Mouse (Mus musculus): Measurements from ENCODE around the gene Ugt1a1. TPM values are rescaled to one million over a fixed set of nuclear protein-coding genes. Genes with fewer than 3 reads are reported as not detected.
A peak's percentile ranks its signal among the peaks of the same experiment; 100 is the strongest.

Ugt1a1 gene
- polyA plus RNA-seq, 1 experiment from 2014 or later, result not detected

- Histone ChIP-seq H3K27ac (ENCODE audit: low read length) (no peak overlapping the region), H3K4me3 (ENCODE audit: low read depth, low read length) (no peak overlapping the region), H3K4me2 (ENCODE audit: low read length) (no peak overlapping the region), H3K9me3 (replicated peaks; ENCODE audit: control insufficient read depth, low read length, poor library complexity, severe bottlenecking) (peaks cover 99% of the 10 kb centered on the region), H3K27me3 (ENCODE audit: control insufficient read depth, insufficient read depth, low read depth, low read length) (no peaks in the 10 kb centered on the region), H3K4me1 (ENCODE audit: control insufficient read depth, insufficient read depth, low read length) (no peaks in the 10 kb centered on the region), H3K36me3 (ENCODE audit: control insufficient read depth, insufficient read depth, low read length) (no peaks in the 10 kb centered on the region), H3K9ac (ENCODE audit: low read depth, low read length) (no peak overlapping the region)
- no peak for ATAC-seq
- 76% methylated on average over 6 of the region's 6 CpGs for WGBS
Measured at GRCm38 (mm10) chr1:88230981-88231802, 19.4 kb downstream of the Ugt1a1 start.

GRCm38 (mm10) chr1:88231803-88232499 lies 20.2 kb downstream of the Ugt1a1 start:
- H3K9me3 ChIP-seq (replicated peaks; ENCODE audit: control insufficient read depth, low read length, poor library complexity, severe bottlenecking), result peaks cover 97% of the 10 kb centered on the region
- WGBS, result 69% methylated on average over 7 of the region's 7 CpGs
- no peak overlapping the region for H3K4me3 ChIP-seq (ENCODE audit: low read depth, low read length)
- ATAC-seq, result no peak
- H3K4me2 ChIP-seq (ENCODE audit: low read length), result no peak overlapping the region
- H3K27me3 ChIP-seq (ENCODE audit: control insufficient read depth, insufficient read depth, low read depth, low read length), result no peaks in the 10 kb centered on the region
- H3K4me1 ChIP-seq (ENCODE audit: control insufficient read depth, insufficient read depth, low read length), result no peaks in the 10 kb centered on the region
- H3K9ac ChIP-seq (ENCODE audit: low read depth, low read length), result no peak overlapping the region
- H3K27ac ChIP-seq (ENCODE audit: low read length), result no peak overlapping the region
- H3K36me3 ChIP-seq (ENCODE audit: control insufficient read depth, insufficient read depth, low read length), result no peaks in the 10 kb centered on the region

- 55% methylated on average over 3 of the region's 3 CpGs for WGBS
- Histone ChIP-seq H3K9me3 (replicated peaks; ENCODE audit: control insufficient read depth, low read length, poor library complexity, severe bottlenecking) (peaks cover 97% of the 10 kb centered on the region), H3K27ac (ENCODE audit: low read length) (no peak overlapping the region), H3K4me1 (ENCODE audit: control insufficient read depth, insufficient read depth, low read length) (no peaks in the 10 kb centered on the region), H3K27me3 (ENCODE audit: control insufficient read depth, insufficient read depth, low read depth, low read length) (no peaks in the 10 kb centered on the region), H3K36me3 (ENCODE audit: control insufficient read depth, insufficient read depth, low read length) (no peaks in the 10 kb centered on the region), H3K4me2 (ENCODE audit: low read length) (no peak overlapping the region), H3K9ac (ENCODE audit: low read depth, low read length) (no peak overlapping the region), H3K4me3 (ENCODE audit: low read depth, low read length) (no peak overlapping the region)
- ATAC-seq, result no peak
Measured at GRCm38 (mm10) chr1:88232664-88233380, 21.1 kb downstream of the Ugt1a1 start.

GRCm38 (mm10) chr1:88233421-88234247 lies 21.9 kb downstream of the Ugt1a1 start:
- Histone ChIP-seq H3K27me3 (ENCODE audit: control insufficient read depth, insufficient read depth, low read depth, low read length) (no peaks in the 10 kb centered on the region), H3K4me2 (ENCODE audit: low read length) (no peak overlapping the region), H3K9me3 (replicated peaks; ENCODE audit: control insufficient read depth, low read length, poor library complexity, severe bottlenecking) (peaks cover 97% of the 10 kb centered on the region), H3K4me3 (ENCODE audit: low read depth, low read length) (no peak overlapping the region), H3K27ac (ENCODE audit: low read length) (no peak overlapping the region), H3K4me1 (ENCODE audit: control insufficient read depth, insufficient read depth, low read length) (no peaks in the 10 kb centered on the region), H3K9ac (ENCODE audit: low read depth, low read length) (no peak overlapping the region), H3K36me3 (ENCODE audit: control insufficient read depth, insufficient read depth, low read length) (no peaks in the 10 kb centered on the region)
- 67% methylated on average over 14 of the region's 14 CpGs for WGBS
- ATAC-seq, result no peak

DNA sequence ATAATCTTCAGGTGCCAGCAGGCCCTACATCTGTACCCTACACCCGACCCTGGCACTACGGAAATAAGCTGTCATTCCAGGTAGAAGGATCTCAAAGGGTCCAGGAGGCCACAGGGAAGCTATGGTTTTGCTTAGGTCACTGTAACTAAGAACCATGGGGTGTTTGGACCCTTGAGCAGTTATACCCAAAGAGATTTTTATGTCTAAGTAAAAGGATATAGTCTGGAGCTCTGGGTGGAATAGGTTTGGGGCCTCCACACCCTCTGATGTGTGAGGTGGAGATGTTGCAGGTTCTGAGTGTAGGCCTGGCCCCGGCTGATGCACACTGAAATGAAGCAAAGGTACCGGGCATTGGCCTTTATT lies 22.5 kb downstream of the Ugt1a1 start:
- 64% methylated on average over 4 of the region's 4 CpGs for WGBS
- no peak overlapping the region for H3K4me2 ChIP-seq (ENCODE audit: low read length)
- no peaks in the 10 kb centered on the region for H3K36me3 ChIP-seq (ENCODE audit: control insufficient read depth, insufficient read depth, low read length)
- H3K9ac ChIP-seq (ENCODE audit: low read depth, low read length), result no peak overlapping the region
- H3K27ac ChIP-seq (ENCODE audit: low read length), result no peak overlapping the region
- no peak for ATAC-seq
- H3K27me3 ChIP-seq (ENCODE audit: control insufficient read depth, insufficient read depth, low read depth, low read length), result no peaks in the 10 kb centered on the region
- H3K9me3 ChIP-seq (replicated peaks; ENCODE audit: control insufficient read depth, low read length, poor library complexity, severe bottlenecking), result peaks cover 97% of the 10 kb centered on the region
- H3K4me3 ChIP-seq (ENCODE audit: low read depth, low read length), result no peak overlapping the region
- no peaks in the 10 kb centered on the region for H3K4me1 ChIP-seq (ENCODE audit: control insufficient read depth, insufficient read depth, low read length)

GRCm38 (mm10) chr1:88234646-88235045 lies 22.9 kb downstream of the Ugt1a1 start:
- no peak overlapping the region for H3K4me2 ChIP-seq (ENCODE audit: low read length)
- no peak overlapping the region for H3K4me3 ChIP-seq (ENCODE audit: low read depth, low read length)
- no peaks in the 10 kb centered on the region for H3K4me1 ChIP-seq (ENCODE audit: control insufficient read depth, insufficient read depth, low read length)
- no peak overlapping the region for H3K27ac ChIP-seq (ENCODE audit: low read length)
- no peaks in the 10 kb centered on the region for H3K36me3 ChIP-seq (ENCODE audit: control insufficient read depth, insufficient read depth, low read length)
- no peak overlapping the region for H3K9ac ChIP-seq (ENCODE audit: low read depth, low read length)
- 47% methylated on average over 5 of the region's 5 CpGs for WGBS
- no peaks in the 10 kb centered on the region for H3K27me3 ChIP-seq (ENCODE audit: control insufficient read depth, insufficient read depth, low read depth, low read length)
- no peak for ATAC-seq
- peaks cover 97% of the 10 kb centered on the region for H3K9me3 ChIP-seq (replicated peaks; ENCODE audit: control insufficient read depth, low read length, poor library complexity, severe bottlenecking)

- 65% methylated on average over 11 of the region's 11 CpGs for WGBS
Measured at GRCm38 (mm10) chr1:88235046-88235893, 23.5 kb downstream of the Ugt1a1 start.

GRCm38 (mm10) chr1:88235894-88236415 lies 24.2 kb downstream of the Ugt1a1 start:
- no peak overlapping the region for H3K4me2 ChIP-seq (ENCODE audit: low read length)
- no peak for ATAC-seq
- no peak overlapping the region for H3K4me3 ChIP-seq (ENCODE audit: low read depth, low read length)
- no peak overlapping the region for H3K27ac ChIP-seq (ENCODE audit: low read length)
- H3K27me3 ChIP-seq (ENCODE audit: control insufficient read depth, insufficient read depth, low read depth, low read length), result no peaks in the 10 kb centered on the region
- peaks cover 97% of the 10 kb centered on the region for H3K9me3 ChIP-seq (replicated peaks; ENCODE audit: control insufficient read depth, low read length, poor library complexity, severe bottlenecking)
- no peaks in the 10 kb centered on the region for H3K4me1 ChIP-seq (ENCODE audit: control insufficient read depth, insufficient read depth, low read length)
- 59% methylated on average over 4 of the region's 4 CpGs for WGBS
- no peaks in the 10 kb centered on the region for H3K36me3 ChIP-seq (ENCODE audit: control insufficient read depth, insufficient read depth, low read length)
- no peak overlapping the region for H3K9ac ChIP-seq (ENCODE audit: low read depth, low read length)

More at GRCm38 (mm10) chr1:88235046-88235893, 23.5 kb downstream of the Ugt1a1 start:
- Histone ChIP-seq H3K9me3 (replicated peaks; ENCODE audit: control insufficient read depth, low read length, poor library complexity, severe bottlenecking) (peaks cover 97% of the 10 kb centered on the region), H3K27ac (ENCODE audit: low read length) (no peak overlapping the region), H3K36me3 (ENCODE audit: control insufficient read depth, insufficient read depth, low read length) (no peaks in the 10 kb centered on the region), H3K4me3 (ENCODE audit: low read depth, low read length) (no peak overlapping the region), H3K9ac (ENCODE audit: low read depth, low read length) (no peak overlapping the region), H3K4me1 (ENCODE audit: control insufficient read depth, insufficient read depth, low read length) (no peaks in the 10 kb centered on the region), H3K27me3 (ENCODE audit: control insufficient read depth, insufficient read depth, low read depth, low read length) (no peaks in the 10 kb centered on the region), H3K4me2 (ENCODE audit: low read length) (no peak overlapping the region)
- ATAC-seq, result peak; percentile 5; the same call in 1 of the 2 replicates

Data from midbrain, embryonic 16.5 days (tissue).